Comparison of ENCODE assay signal across 22 mouse cellular contexts in genomic region chr6:22668190-22668975, GRCm38 (mm10).
DNase-seq lines count a peak whose midpoint lies in the region; ATAC-seq lines count a peak whose summit lies in the region.
"Had no signal": no experiment of that assay in that cellular context is flagged by ENCODE, and none has a peak within 500 bp of the region (broad histone marks: within the 10 kb centered on the region; RNA-seq: fewer than 3 reads in every experiment).

No protein-coding gene starts in this region.

- H3K4me2 ChIP-seq in hindbrain, embryonic 16.5 days (ENCODE audit: low read length), result no peak overlapping the region
- H3K4me2 ChIP-seq in neural tube, embryonic 15.5 days, result no peak overlapping the region
- H3K4me2 ChIP-seq: heart, embryonic 11.5 days; hindbrain, embryonic 15.5 days had no signal

- 78% methylated on average over 7 of the region's 7 CpGs for WGBS in hindbrain, embryonic 16.5 days
- WGBS in neural tube, embryonic 15.5 days, result 74% methylated on average over 7 of the region's 7 CpGs

- H3K9me3 ChIP-seq in hindbrain, embryonic 16.5 days (ENCODE audit: control insufficient read depth, low read length), result no peaks in the 10 kb centered on the region
- H3K9me3 ChIP-seq in neural tube, embryonic 15.5 days (replicated peaks), result no peaks in the 10 kb centered on the region
- H3K9me3 ChIP-seq: hindbrain, embryonic 15.5 days; midbrain, embryonic 10.5 days had no signal

- no peak overlapping the region for H3K4me3 ChIP-seq in hindbrain, embryonic 16.5 days (ENCODE audit: low read length)
- H3K4me3 ChIP-seq in neural tube, embryonic 15.5 days (replicated peaks), result no peak overlapping the region
- H3K4me3 ChIP-seq: forebrain, embryonic 10.5 days; hindbrain, embryonic 15.5 days; midbrain, embryonic 10.5 days had no signal

- peak; percentile 59 to 85 for DNase-seq in adrenal gland, adult (ENCODE audit: inconsistent age in 2 of 2, low spot score in 1 of 2)
- no peak for DNase-seq in adrenal gland, postnatal 4 days (ENCODE audit: low spot score in 2 of 2)
- peak; percentile 50 for DNase-seq in adrenal gland, postnatal 14 days
- no peak for DNase-seq in ovary, adult 18-20 months (ENCODE audit: low spot score)
- no peak for DNase-seq in right cerebral cortex, postnatal 25 days
- DNase-seq: cerebellum, adult 9-10 months; gastrocnemius, postnatal 14 days; heart, adult 11 months; heart, postnatal 10 days; thymus, adult 18-20 months; thymus, postnatal 36 days had no signal

- no peak overlapping the region for H3K9ac ChIP-seq in hindbrain, embryonic 16.5 days (ENCODE audit: low read depth, low read length)
- H3K9ac ChIP-seq in neural tube, embryonic 15.5 days (replicated peaks), result no peak overlapping the region
- H3K9ac ChIP-seq: hindbrain, embryonic 15.5 days had no signal

- no peaks in the 10 kb centered on the region for H3K36me3 ChIP-seq in hindbrain, embryonic 16.5 days (ENCODE audit: control insufficient read depth, insufficient read depth, low read length)
- no peaks in the 10 kb centered on the region for H3K36me3 ChIP-seq in neural tube, embryonic 15.5 days
- H3K36me3 ChIP-seq: forebrain, embryonic 10.5 days; hindbrain, embryonic 15.5 days; midbrain, embryonic 10.5 days had no signal

- no peaks in the 10 kb centered on the region for H3K27me3 ChIP-seq in hindbrain, embryonic 16.5 days (replicated peaks; ENCODE audit: control insufficient read depth, insufficient read depth, low read length)
- no peaks in the 10 kb centered on the region for H3K27me3 ChIP-seq in neural tube, embryonic 15.5 days (replicated peaks)
- H3K27me3 ChIP-seq: hindbrain, embryonic 15.5 days had no signal

- peak; percentile 61; the same call in 1 of the 2 replicates for ATAC-seq in hindbrain, embryonic 16.5 days
- peak; percentile 57; the same call in 1 of the 2 replicates for ATAC-seq in neural tube, embryonic 15.5 days (ENCODE audit: low FRiP score)
- ATAC-seq: activated CD4-positive, CD25-positive, alpha-beta regulatory T cell, adult 4 months; forebrain, embryonic 16.5 days; intestine, postnatal 0 days had no signal

- H3K27ac ChIP-seq in hindbrain, embryonic 16.5 days (ENCODE audit: low read depth, low read length), result no peak overlapping the region
- no peak overlapping the region for H3K27ac ChIP-seq in neural tube, embryonic 15.5 days (replicated peaks)
- H3K27ac ChIP-seq: forebrain, embryonic 10.5 days; hindbrain, embryonic 15.5 days; kidney, postnatal 0 days; macrophage; midbrain, embryonic 10.5 days had no signal

- no peaks in the 10 kb centered on the region for H3K4me1 ChIP-seq in hindbrain, embryonic 16.5 days (ENCODE audit: control insufficient read depth, insufficient read depth, low read depth, low read length)
- H3K4me1 ChIP-seq in neural tube, embryonic 15.5 days, result no peaks in the 10 kb centered on the region
- H3K4me1 ChIP-seq: hindbrain, embryonic 15.5 days; midbrain, embryonic 10.5 days had no signal

Comparison
In these comparisons a context has a peak if more than half of its experiments do, and no peak if none do; other contexts are left out.
1. DNase-seq: peak in adrenal gland, adult (2 of 2) and adrenal gland, postnatal 14 days (single experiment); none in adrenal gland, postnatal 4 days (0 of 2), ovary, adult 18-20 months (single experiment) and right cerebral cortex, postnatal 25 days (single experiment).